Mouse (Mus musculus) liver, embryonic 14.5 days (tissue): ENCODE results near the gene Tmem11.

Source experiments
- CTCF ChIP-seq: IDR thresholded peaks from 2 replicates; pipeline ENCODE4 v1.5.1; 2016; ENCODE audit warnings: antibody characterized with exemption, low read depth, control low read depth
- EP300 ChIP-seq: IDR thresholded peaks from 2 replicates; pipeline ENCODE4 v1.6.1; 2016; ENCODE audit warnings: antibody characterized with exemption, low read depth

DNA sequence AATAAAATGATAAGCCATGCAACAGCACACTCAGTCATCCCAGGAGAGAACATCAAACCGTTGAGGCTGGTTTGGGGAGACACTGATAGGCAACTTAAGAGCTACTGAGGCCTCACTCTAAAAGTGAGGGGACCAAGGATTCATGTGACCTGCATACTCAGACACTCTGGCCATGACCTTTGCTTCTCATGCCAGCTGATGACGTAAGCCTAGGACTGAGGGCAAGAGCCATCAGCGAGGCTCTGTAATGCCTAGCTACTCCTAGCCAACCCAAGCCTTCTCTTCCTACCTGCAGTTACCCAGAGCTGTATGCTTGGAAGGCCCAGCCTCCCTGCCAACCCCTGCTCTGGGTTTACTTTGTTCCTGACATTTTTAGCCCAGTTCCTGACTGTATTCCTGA lies 17.1 kb downstream of the Tmem11 start:
- TF ChIP-seq CTCF (no peak), EP300 (no peak)
